Mouse (Mus musculus) kidney, adult 9 months (tissue): ENCODE data around the gene Gm12355.

Source experiments
- DNase-seq: peaks from one replicate; pipeline ENCODE4 v3.0.0; 2022

Gm12355 gene

DNA sequence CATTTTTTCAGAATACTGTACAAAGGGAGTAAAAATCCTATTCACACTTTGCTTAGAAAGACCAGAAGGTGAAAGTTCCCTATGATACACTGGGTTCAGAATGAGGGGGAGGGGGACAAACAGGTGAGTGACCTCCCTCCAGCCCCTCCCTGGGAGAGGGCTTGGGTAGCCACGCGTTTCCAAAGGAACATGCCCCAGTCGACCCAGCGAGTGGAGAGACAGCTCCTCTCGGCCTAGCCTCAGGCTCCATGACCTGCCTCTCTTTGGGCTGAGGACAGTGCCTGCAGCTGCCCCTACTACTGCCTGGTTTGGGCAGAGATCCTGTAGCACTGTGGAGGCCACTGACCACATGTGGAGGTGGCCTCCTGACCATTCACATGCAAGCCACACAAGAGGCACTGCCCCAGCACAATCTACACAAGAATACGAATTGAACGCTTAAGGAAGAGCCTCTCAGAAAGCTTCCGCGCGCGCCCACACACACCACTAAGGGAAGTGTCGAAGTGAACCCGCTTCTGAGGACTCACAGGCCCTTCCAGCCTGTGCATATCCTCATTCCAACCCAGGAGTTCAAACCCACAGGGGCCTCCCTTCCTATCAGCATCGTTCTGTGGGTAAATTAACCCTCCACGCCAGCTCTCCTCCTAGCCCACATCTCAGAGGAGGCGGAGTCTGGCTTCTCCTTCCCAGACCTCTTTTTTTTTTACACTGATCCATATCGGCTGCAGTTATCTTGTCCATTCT lies 44.0 kb downstream of the Gm12355 start:
- DNase-seq: no peak

DNA sequence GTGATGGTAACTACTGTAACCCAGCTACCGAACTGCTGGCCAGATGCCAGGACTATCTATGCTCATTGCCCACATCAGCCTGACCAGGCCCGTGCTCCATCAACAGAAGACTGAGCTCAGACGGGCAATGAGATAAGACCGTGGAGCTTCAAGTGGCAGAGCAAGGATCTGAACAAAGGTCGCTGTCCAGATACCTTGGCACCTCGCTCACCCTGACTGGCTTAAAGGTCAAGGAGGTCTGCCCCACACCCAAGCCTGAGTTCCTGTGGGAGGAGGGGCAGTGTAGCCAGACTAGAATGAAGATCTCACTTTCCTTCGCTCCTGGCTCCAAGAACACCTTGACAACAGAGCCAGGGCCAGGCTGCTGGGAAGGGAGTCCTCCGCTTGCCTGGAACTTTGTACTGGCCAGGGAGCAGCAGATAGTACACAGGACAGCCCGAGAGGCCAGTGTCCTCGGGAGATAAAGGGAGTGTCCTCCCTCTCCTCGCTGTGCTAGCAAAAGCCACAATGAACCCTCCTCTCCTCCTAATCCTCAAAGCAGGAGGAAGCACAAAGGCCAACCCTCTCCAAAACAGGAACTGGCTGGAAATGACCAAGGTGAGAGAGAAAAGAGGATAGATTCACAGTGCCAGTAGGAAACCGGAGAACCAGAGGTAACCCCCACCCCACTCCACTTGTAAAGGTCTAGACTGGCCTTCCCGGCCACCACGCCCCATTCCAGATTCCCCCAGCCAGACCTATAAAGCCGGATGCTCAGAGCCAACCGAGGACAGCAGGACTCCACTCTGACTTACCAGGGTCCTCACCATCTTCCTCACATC lies 45.0 kb downstream of the Gm12355 start:
- peak; percentile 22 for DNase-seq

DNA sequence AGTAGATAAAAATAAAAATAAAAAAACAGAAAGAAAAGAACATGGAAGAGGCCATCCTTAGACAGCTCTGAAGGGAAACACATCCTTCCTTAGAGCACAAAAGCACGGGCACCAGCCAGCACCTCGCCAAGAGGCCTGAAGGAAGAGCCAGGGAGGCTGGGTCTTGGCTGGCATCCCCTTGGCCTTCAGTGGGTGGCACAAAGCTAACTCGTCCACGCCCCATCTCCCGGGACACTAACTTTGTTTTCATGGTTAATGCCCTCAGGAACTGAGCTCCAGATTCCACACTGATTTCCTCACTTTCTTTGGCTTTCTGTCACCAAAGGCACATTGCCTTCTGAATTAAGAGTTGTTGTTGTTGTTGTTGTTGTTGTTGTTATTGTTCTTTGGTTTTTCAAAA lies 47.7 kb downstream of the Gm12355 start:
- DNase-seq: no peak
